In genomic region chr10:86483968-86484367, GRCm38 (mm10) we compare ENCODE assay signal across 9 mouse cellular contexts. TPM values are rescaled to one million over a fixed set of nuclear protein-coding genes. Genes with fewer than 3 reads are reported as not detected.
A peak's percentile ranks its signal among the peaks of the same experiment; 100 is the strongest.
DNase-seq lines count a peak whose midpoint lies in the region; ATAC-seq and TF ChIP-seq lines count a peak whose summit lies in the region.
"Had no signal": no experiment of that assay in that cellular context is flagged by ENCODE, and none has a peak within 500 bp of the region (broad histone marks: within the 10 kb centered on the region; RNA-seq: fewer than 3 reads in every experiment).

No protein-coding gene starts in this region.

- H3K4me1 ChIP-seq in heart, postnatal 0 days (ENCODE audit: control insufficient read depth, insufficient read depth) = no peaks in the 10 kb centered on the region
- H3K4me1 ChIP-seq in embryonic facial prominence, embryonic 11.5 days (ENCODE audit: control insufficient read depth, insufficient read depth, low read length) = no peaks in the 10 kb centered on the region
- peaks cover 11% of the 10 kb centered on the region for H3K4me1 ChIP-seq in kidney, embryonic 16.5 days (ENCODE audit: insufficient read depth, low read length)

- intact Hi-C loops in heart, postnatal 25 days (cut with DNase I) = no loop called here

- peak; percentile 46 for TF ChIP-seq CTCF in heart, postnatal 0 days (IDR thresholded peaks at IDR 0.05; ENCODE audit: low read depth)

- no peak overlapping the region for H3K4me2 ChIP-seq in heart, postnatal 0 days (ENCODE audit: low read depth, low read length)
- H3K4me2 ChIP-seq in embryonic facial prominence, embryonic 11.5 days (ENCODE audit: low read depth, low read length) = no peak overlapping the region
- H3K4me2 ChIP-seq in kidney, embryonic 16.5 days (replicated peaks; ENCODE audit: low read depth, low read length) = no peak overlapping the region
- H3K4me2 ChIP-seq: embryonic facial prominence, embryonic 12.5 days had no signal

- no peaks in the 10 kb centered on the region for H3K9me3 ChIP-seq in heart, postnatal 0 days (replicated peaks; ENCODE audit: control insufficient read depth, low read length)
- H3K9me3 ChIP-seq in embryonic facial prominence, embryonic 11.5 days (replicated peaks; ENCODE audit: control insufficient read depth, low read length) = no peaks in the 10 kb centered on the region
- no peaks in the 10 kb centered on the region for H3K9me3 ChIP-seq in kidney, embryonic 16.5 days (ENCODE audit: low read length)
- H3K9me3 ChIP-seq: embryonic facial prominence, embryonic 12.5 days had no signal

- no peaks in the 10 kb centered on the region; the same call in 1 of the 2 replicates for H3K27me3 ChIP-seq in heart, postnatal 0 days (ENCODE audit: control insufficient read depth, insufficient read depth, low read length)
- no peaks in the 10 kb centered on the region for H3K27me3 ChIP-seq in embryonic facial prominence, embryonic 11.5 days (ENCODE audit: control insufficient read depth, insufficient read depth, low read length)
- H3K27me3 ChIP-seq in kidney, embryonic 16.5 days (ENCODE audit: insufficient read depth, low read length) = no peaks in the 10 kb centered on the region
- H3K27me3 ChIP-seq: embryonic facial prominence, embryonic 12.5 days had no signal

- no peak for DNase-seq in heart, postnatal 0 days (ENCODE audit: low spot score)
- DNase-seq in heart, postnatal 25 days (ENCODE audit: low spot score) = no peak
- peak; percentile 41 for DNase-seq in urinary bladder, postnatal 25 days (ENCODE audit: low spot score)
- DNase-seq in urinary bladder, postnatal 10 days (ENCODE audit: low spot score) = no peak
- DNase-seq in embryonic facial prominence, embryonic 11.5 days (ENCODE audit: low spot score) = peak; percentile 56
- peak; percentile 49 for DNase-seq in retina, embryonic 14.5 days (ENCODE audit: low spot score)

- no peak overlapping the region for H3K9ac ChIP-seq in heart, postnatal 0 days (replicated peaks; ENCODE audit: low read depth, low read length)
- H3K9ac ChIP-seq in embryonic facial prominence, embryonic 11.5 days (replicated peaks; ENCODE audit: low read length) = no peak overlapping the region
- H3K9ac ChIP-seq in kidney, embryonic 16.5 days (replicated peaks; ENCODE audit: low read length) = no peak overlapping the region
- H3K9ac ChIP-seq: embryonic facial prominence, embryonic 12.5 days had no signal

- H3K36me3 ChIP-seq in heart, postnatal 0 days (replicated peaks; ENCODE audit: control insufficient read depth, insufficient read depth, low read length) = no peaks in the 10 kb centered on the region
- H3K36me3 ChIP-seq in embryonic facial prominence, embryonic 11.5 days (replicated peaks; ENCODE audit: control insufficient read depth, insufficient read depth, low read depth, low read length) = no peaks in the 10 kb centered on the region
- H3K36me3 ChIP-seq in kidney, embryonic 16.5 days (ENCODE audit: insufficient read depth, low read length) = no peaks in the 10 kb centered on the region
- H3K36me3 ChIP-seq: embryonic facial prominence, embryonic 12.5 days had no signal

- H3K4me3 ChIP-seq in heart, postnatal 0 days (ENCODE audit: low read depth, low read length) = no peak overlapping the region
- H3K4me3 ChIP-seq in embryonic facial prominence, embryonic 11.5 days (ENCODE audit: low read depth, low read length) = no peak overlapping the region
- H3K4me3 ChIP-seq in kidney, embryonic 16.5 days (ENCODE audit: low read length) = no peak overlapping the region
- H3K4me3 ChIP-seq: embryonic facial prominence, embryonic 12.5 days had no signal

- TF ChIP-seq EP300 in heart, postnatal 0 days (IDR thresholded peaks at IDR 0.05; ENCODE audit: low read depth) = no peak

- WGBS in heart, postnatal 0 days = 15% methylated on average over 3 of the region's 3 CpGs
- 16% methylated on average over 3 of the region's 3 CpGs for WGBS in embryonic facial prominence, embryonic 11.5 days
- WGBS in kidney, embryonic 16.5 days = 19% methylated on average over 3 of the region's 3 CpGs

- H3K27ac ChIP-seq in heart, postnatal 0 days (ENCODE audit: low read depth) = no peak overlapping the region
- H3K27ac ChIP-seq in embryonic facial prominence, embryonic 11.5 days (replicated peaks; ENCODE audit: low read depth, low read length) = no peak overlapping the region
- H3K27ac ChIP-seq in kidney, embryonic 16.5 days (ENCODE audit: low read length) = no peak overlapping the region
- H3K27ac ChIP-seq: embryonic facial prominence, embryonic 12.5 days had no signal

- ATAC-seq in heart, postnatal 0 days (ENCODE audit: insufficient read depth, low read depth) = no peak
- ATAC-seq in embryonic facial prominence, embryonic 11.5 days (replicated peaks; ENCODE audit: insufficient number of reproducible peaks, low FRiP score, low TSS enrichment, low read depth) = no peak
- ATAC-seq in megakaryocyte, adult 5-6 weeks (ENCODE audit: poor library complexity, severe bottlenecking) = no peak
- no peak for ATAC-seq in kidney, embryonic 16.5 days (ENCODE audit: low FRiP score, low TSS enrichment)

RNA-seq across cellular contexts. Expression of gene Syn3, which starts 14.7 kb away (rescaled TPM):
- total RNA-seq in heart, postnatal 0 days (2014; rRNA removed; ENCODE audit: low replicate concordance) = 0.15 TPM in 1 of 2 replicates, not detected in the other
- 0.48 and 0.60 TPM in 2 replicates for polyA plus RNA-seq in heart, postnatal 0 days (2015; fragmentation: Nextera tagmentation; extraction: Ambion mirVana)
- total RNA-seq in heart, postnatal 25 days (2021) = under 1 TPM; 0.44 to 0.53 TPM
- 2.0 and 3.1 TPM in 2 replicates for polyA plus RNA-seq in embryonic facial prominence, embryonic 11.5 days (2014; fragmentation: Nextera tagmentation; extraction: Ambion mirVana)
- not detected in 2 replicates for total RNA-seq in megakaryocyte, adult 5-6 weeks (2015)
- total RNA-seq in megakaryocyte, adult 5-6 weeks (2017) = not detected in 2 replicates
- polyA plus RNA-seq in kidney, embryonic 16.5 days (2015; fragmentation: Nextera tagmentation; extraction: Ambion mirVana) = 7.4 and 9.4 TPM in 2 replicates

Comparison
In these comparisons a context has a peak if more than half of its experiments do, and no peak if none do; other contexts are left out.
1. DNase-seq: peak in urinary bladder, postnatal 25 days (single experiment), embryonic facial prominence, embryonic 11.5 days (single experiment) and retina, embryonic 14.5 days (single experiment); none in heart, postnatal 0 days (single experiment), heart, postnatal 25 days (single experiment) and urinary bladder, postnatal 10 days (single experiment).